Mouse (Mus musculus) E14TG2a.4 (cell line): Measurements from ENCODE around the gene Prrxl1.

Source experiments
- H3K27me3 ChIP-seq: 2 replicates; pipeline ENCODE4 v1.6.1; 2014; ENCODE audit warnings: low read length, control low read depth; ENCODE audit not compliant: insufficient read depth
- H3K36me3 ChIP-seq: 2 replicates; pipeline ENCODE4 v1.6.1; 2014; ENCODE audit warnings: low read length, control low read depth; ENCODE audit not compliant: insufficient read depth
- H3K4me1 ChIP-seq: replicated peaks from 2 replicates; pipeline ENCODE4 v1.6.1; 2014; ENCODE audit warnings: low read depth, low read length, control low read depth
- H3K4me3 ChIP-seq: replicated peaks from 2 replicates; pipeline ENCODE4 v1.5.1; 2014; ENCODE audit warnings: mild to moderate bottlenecking, low read length
- H3K9me3 ChIP-seq: 2 replicates; pipeline ENCODE4 v1.6.1; 2014; ENCODE audit warnings: low read length, control low read depth
- CTCF ChIP-seq: conservative IDR thresholded peaks from 2 replicates; pipeline ENCODE4 v1.5.1; 2014; ENCODE audit warnings: low read length
- NANOG ChIP-seq: IDR thresholded peaks from 2 replicates; pipeline ENCODE4 v1.6.1; 2014; ENCODE audit warnings: borderline replicate concordance, low read length, mixed read lengths
- POU5F1 ChIP-seq: IDR thresholded peaks from 2 replicates; pipeline ENCODE4 v1.6.1; 2014; ENCODE audit warnings: low read length, borderline replicate concordance

Prrxl1 gene

DNA sequence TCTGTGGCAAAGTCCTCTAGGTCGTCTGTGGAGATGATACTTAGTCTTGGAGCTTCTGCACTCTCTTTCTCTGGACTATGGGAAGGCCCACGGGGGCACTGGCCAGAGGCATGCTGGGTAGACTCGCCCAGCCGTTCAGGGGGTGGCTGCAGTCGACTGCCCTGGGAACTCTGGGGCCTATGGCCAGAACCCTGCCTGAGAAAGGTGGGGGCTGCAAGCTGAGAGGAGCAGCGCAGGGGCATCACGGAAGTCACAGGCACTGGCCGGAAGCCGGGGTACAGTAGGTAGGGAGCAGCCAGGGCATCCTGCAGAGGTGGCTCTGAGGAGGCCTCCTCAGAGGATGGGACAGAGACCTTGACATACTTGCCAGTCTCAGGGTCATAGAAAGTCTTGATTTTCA is 60.6 kb downstream of the Prrxl1 start:
- peak overlapping the region; percentile 39; the same call in 1 of the 2 replicates for H3K4me3 ChIP-seq
- no peaks in the 10 kb centered on the region for H3K36me3 ChIP-seq
- no peak for TF ChIP-seq CTCF
- TF ChIP-seq NANOG = no peak
- TF ChIP-seq POU5F1 = no peak
- H3K4me1 ChIP-seq = peaks cover 10% of the 10 kb centered on the region
- peaks cover 47% of the 10 kb centered on the region for H3K27me3 ChIP-seq
- H3K9me3 ChIP-seq = peaks cover 20% of the 10 kb centered on the region

DNA sequence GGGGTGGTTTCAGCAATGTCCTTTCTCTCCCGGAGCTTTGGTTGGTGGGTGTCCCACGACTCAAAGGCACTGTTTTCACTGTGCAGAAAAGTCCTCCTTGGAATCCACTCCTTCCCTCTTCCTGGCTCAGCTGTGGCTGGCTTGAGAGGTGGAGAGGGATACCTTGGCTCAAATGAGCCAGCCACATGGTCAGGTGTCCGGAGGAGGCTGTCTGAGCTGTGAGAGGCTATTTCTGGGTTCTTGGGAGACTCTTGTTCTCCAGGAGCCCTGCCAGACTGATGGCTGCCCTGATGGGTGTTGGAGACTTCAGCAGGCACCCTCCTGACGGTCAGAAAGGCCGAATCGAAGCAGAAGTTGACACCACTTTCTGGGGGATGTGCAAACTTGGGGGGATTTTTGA is 63.9 kb downstream of the Prrxl1 start:
- H3K4me3 ChIP-seq = no peak overlapping the region
- H3K4me1 ChIP-seq = peaks cover 10% of the 10 kb centered on the region
- no peaks in the 10 kb centered on the region for H3K36me3 ChIP-seq
- H3K27me3 ChIP-seq = peaks cover 46% of the 10 kb centered on the region
- H3K9me3 ChIP-seq = peaks cover 20% of the 10 kb centered on the region
- TF ChIP-seq CTCF (no peak), POU5F1 (no peak), NANOG (no peak)

DNA sequence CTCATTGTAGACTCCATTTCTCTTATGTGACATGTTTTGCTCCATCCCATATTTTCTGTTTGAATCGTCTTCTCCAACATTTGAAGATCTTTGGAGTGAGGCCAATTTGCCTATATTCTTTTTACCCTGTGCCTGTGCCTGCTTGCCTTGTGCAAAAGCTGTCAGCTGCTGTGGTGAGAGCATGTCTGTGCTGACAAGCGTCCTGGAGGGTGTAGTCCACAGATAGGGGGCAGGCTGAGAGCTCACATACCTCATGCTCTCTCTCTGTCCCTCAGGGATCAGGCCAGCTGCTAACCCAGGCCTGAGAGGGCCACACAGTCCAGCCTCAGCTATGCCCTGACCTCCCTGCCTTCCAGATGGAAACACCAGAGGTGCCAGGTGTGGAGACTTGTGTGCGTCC is 74.0 kb downstream of the Prrxl1 start:
- Histone ChIP-seq H3K27me3 (peaks cover 12% of the 10 kb centered on the region; the same call in 1 of the 2 replicates), H3K4me1 (no peaks in the 10 kb centered on the region), H3K36me3 (no peaks in the 10 kb centered on the region), H3K9me3 (no peaks in the 10 kb centered on the region), H3K4me3 (no peak overlapping the region)
- no peak for TF ChIP-seq NANOG
- TF ChIP-seq POU5F1 = no peak
- TF ChIP-seq CTCF = no peak

DNA sequence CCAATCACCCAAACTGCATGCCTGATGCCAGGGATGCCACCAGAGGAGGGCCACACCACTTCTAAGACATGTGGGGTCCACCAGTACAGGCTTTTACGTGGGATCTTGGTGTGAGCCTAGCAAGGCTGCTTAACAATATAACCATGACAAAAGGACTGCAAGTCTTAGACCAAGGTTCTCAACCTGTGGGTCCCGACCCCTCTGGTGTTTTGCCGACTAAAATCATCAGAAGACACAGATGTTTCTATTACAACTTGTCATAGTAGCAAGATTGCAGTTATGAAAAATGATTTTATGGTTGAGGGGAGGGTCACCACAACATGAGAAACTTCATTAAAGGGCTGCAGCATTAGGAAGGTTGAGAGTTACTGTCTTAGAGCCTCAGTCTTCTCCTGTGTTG is 79.4 kb downstream of the Prrxl1 start:
- Histone ChIP-seq H3K36me3 (no peaks in the 10 kb centered on the region), H3K4me3 (no peak overlapping the region)
- TF ChIP-seq CTCF (no peak), NANOG (no peak), POU5F1 (no peak)

DNA sequence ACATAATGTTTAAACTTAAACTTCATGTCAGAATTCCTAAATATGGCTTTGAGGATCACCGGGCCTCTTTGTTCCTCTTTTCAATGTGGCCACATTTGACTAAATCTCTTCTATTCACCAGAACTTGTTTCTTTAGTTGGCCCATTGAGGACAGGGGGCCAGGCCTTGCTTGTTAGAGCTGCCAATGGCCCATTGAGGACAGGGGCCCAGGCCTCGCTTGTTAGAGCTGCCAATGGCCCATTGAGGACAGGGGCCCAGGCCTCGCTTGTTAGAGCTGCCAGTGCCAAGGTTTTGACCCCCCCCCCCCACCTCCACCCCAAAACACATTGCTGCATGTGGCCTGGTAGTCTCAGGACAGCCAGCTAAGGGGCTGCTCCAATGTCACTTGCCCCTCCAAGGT is 82.4 kb downstream of the Prrxl1 start:
- no peaks in the 10 kb centered on the region for H3K36me3 ChIP-seq
- H3K9me3 ChIP-seq = no peaks in the 10 kb centered on the region
- no peak overlapping the region for H3K4me3 ChIP-seq
- peaks cover 38% of the 10 kb centered on the region for H3K27me3 ChIP-seq
- H3K4me1 ChIP-seq = peaks cover 13% of the 10 kb centered on the region
- no peak for TF ChIP-seq POU5F1
- no peak for TF ChIP-seq CTCF
- no peak for TF ChIP-seq NANOG

More for the DNA sequence above, 79.4 kb downstream of the Prrxl1 start:
- Histone ChIP-seq H3K9me3 (no peaks in the 10 kb centered on the region), H3K4me1 (peaks cover 9% of the 10 kb centered on the region; the same call in 1 of the 2 replicates), H3K27me3 (peaks cover 34% of the 10 kb centered on the region)

DNA sequence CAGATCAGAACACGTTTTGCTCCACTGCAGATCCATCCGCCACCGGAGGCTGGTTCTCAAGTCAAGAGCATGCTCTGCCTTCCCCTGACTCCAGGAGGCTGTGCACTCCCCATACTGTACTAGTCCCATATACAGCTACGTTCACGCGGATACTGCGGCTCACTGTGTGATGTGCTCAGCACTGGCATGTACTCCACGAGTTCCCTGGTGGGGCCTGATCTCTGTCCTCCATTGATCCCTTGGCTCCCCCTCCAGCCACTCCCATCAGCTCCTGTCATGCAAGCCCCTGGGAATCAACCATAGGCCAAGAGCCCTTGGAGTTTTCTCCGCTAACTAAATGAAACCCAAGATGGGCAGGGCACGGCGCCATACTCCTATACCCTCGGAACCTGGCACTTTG is 83.3 kb downstream of the Prrxl1 start:
- TF ChIP-seq CTCF (no peak), POU5F1 (no peak), NANOG (no peak)
- Histone ChIP-seq H3K27me3 (peaks cover 38% of the 10 kb centered on the region), H3K36me3 (no peaks in the 10 kb centered on the region), H3K4me1 (peaks cover 13% of the 10 kb centered on the region), H3K9me3 (no peaks in the 10 kb centered on the region), H3K4me3 (no peak overlapping the region)

DNA sequence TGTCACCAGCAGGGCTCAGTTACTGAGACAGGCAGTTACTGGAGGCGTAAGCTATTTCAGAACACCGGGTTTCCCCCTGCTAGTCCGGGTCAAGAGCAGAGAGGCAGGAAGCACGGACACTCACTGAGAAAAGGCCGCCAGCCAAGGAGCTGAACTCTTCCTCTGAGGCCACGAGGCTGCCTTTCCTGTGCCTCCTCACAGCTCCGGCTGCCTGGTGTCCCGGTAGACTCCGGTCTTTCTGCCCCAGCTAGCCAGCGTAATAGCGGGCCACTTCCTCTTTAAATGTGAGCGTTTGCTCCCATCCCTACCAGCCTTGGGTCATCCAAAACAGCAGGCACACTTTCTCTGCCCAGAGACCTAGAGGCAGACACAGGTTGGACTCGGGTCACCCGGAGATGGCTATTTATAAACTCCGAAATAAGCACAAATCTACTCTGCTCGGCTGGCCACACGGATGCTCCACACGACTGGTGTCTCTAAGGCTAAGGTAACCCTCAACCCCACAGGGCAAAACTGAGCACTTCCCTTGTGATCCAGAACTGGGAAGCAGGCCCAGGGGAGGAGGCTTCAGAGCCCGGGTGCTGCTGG is 84.1 kb downstream of the Prrxl1 start:
- Histone ChIP-seq H3K36me3 (no peaks in the 10 kb centered on the region), H3K27me3 (peaks cover 31% of the 10 kb centered on the region), H3K4me3 (no peak overlapping the region), H3K4me1 (peaks cover 13% of the 10 kb centered on the region), H3K9me3 (no peaks in the 10 kb centered on the region)
- no peak for TF ChIP-seq POU5F1
- no peak for TF ChIP-seq NANOG
- no peak for TF ChIP-seq CTCF

DNA sequence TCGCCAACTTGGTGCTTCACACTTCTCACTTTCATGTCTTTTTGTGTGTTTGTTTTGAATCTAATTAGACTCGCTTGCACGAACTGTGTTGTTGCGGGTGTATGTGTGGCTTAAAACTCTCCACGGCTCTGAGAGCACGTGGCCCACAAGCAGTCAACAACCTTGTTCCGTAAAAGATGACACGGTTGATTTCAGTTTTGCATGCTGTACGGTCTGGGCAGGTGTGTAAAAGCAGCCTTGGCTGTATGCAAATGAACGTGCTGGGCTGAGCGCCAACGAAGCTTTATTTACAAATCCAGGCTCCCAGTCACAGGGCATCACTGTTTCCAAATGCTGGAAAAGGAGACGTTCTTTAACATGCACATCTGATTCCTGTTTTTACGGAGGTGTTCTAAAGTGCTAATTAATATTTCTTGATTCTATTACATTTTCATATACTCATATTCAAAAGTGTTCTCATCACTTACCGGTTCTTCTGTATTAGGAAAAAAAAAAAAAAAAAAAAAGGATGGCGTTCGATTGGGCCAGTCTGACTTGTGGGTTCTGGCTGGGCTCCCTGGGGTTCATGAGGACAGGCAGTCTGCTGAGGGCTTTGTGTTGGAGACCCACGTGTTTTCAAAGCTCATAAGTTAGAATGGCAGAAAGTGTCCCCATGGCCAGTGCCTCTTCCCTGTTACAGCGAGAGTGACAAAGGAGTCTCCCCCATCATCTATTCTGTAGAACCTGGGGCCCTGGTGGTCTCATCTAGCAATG is 85.0 kb downstream of the Prrxl1 start:
- TF ChIP-seq CTCF = no peak
- no peak for TF ChIP-seq NANOG
- TF ChIP-seq POU5F1 = no peak
- Histone ChIP-seq H3K27me3 (peaks cover 31% of the 10 kb centered on the region), H3K36me3 (no peaks in the 10 kb centered on the region), H3K4me1 (peaks cover 13% of the 10 kb centered on the region), H3K4me3 (no peak overlapping the region), H3K9me3 (no peaks in the 10 kb centered on the region)

DNA sequence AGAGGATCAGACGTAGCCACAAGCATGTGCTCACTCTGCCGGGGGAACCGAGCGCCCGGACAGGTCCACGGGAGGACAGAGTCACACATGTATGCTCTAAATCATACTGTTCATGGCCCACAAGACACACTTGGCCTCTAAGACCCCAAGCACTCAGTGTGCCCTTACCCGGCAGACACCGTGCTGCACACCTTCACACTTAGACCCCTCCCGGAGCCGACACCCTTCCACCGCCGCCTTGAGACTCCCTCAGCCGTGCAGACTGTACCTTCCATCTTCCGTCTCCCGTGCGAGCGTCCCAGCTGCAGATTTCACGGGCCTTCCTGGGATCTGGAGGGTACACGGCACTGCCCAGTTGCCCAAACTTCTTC is 85.5 kb downstream of the Prrxl1 start:
- TF ChIP-seq CTCF (no peak), POU5F1 (no peak), NANOG (no peak)
- Histone ChIP-seq H3K9me3 (no peaks in the 10 kb centered on the region), H3K27me3 (peaks cover 30% of the 10 kb centered on the region), H3K4me3 (no peak overlapping the region), H3K4me1 (peaks cover 13% of the 10 kb centered on the region), H3K36me3 (no peaks in the 10 kb centered on the region)
